Mouse (Mus musculus): Measurements from ENCODE around the gene Cntn3.

DNA sequence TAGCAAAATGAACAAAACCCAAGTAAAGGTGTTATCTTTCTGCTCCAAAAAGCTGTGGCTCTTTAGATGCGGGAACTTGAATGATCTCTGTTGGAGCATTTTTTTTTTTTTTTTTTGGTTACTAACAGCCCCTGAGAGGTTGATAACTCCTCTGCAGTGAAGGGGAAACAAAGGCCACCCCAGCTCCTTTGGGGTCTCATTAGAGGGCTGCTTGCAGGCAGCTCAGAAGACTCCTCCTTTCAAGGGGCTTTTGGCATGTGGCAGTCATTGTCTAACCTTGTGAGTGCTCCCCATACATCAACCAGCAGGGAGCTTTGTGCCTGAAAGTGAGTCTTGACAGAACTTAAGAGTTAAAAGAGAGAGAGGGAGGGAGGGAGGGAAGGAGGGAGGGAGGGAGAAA is 60.8 kb downstream of the Cntn3 start:
- TF ChIP-seq CTCF (conservative IDR thresholded peaks at IDR 0.05; ENCODE audit: insufficient read depth, insufficient read length, low read depth, low read length) (no peak), POLR2A (IDR thresholded peaks at IDR 0.05; ENCODE audit: low read depth, low read length) (no peak)

Data from kidney, adult 2 months (tissue).